Mouse (Mus musculus) T-cell, adult 2 months (primary cell): Measurements from ENCODE around the gene Eprs.
A peak's percentile ranks its signal among the peaks of the same experiment; 100 is the strongest.

Source experiments
- DNase-seq: peaks from one replicate; pipeline ENCODE4 v3.0.0; 2022; ENCODE audit warnings: low spot score

Gene Eprs

GRCm38 (mm10) chr1:185358211-185358610, 4.6 kb upstream of the Eprs start:
- no peak for DNase-seq

GRCm38 (mm10) chr1:185363526-185364182, 810 bp downstream of the Eprs start:
- peak; percentile 26 for DNase-seq

- no peak for DNase-seq
Measured at GRCm38 (mm10) chr1:185364183-185364540, 1.3 kb downstream of the Eprs start.

GRCm38 (mm10) chr1:185367383-185367782, 4.5 kb downstream of the Eprs start:
- no peak for DNase-seq

- DNase-seq: no peak
Measured at GRCm38 (mm10) chr1:185369979-185370378, 7.1 kb downstream of the Eprs start.

GRCm38 (mm10) chr1:185376390-185376789, 13.5 kb downstream of the Eprs start:
- DNase-seq: no peak

GRCm38 (mm10) chr1:185377429-185377828, 14.6 kb downstream of the Eprs start:
- no peak for DNase-seq

GRCm38 (mm10) chr1:185401615-185402014, 38.8 kb downstream of the Eprs start:
- no peak for DNase-seq

- DNase-seq: no peak
Measured at GRCm38 (mm10) chr1:185404021-185404420, 41.2 kb downstream of the Eprs start.

GRCm38 (mm10) chr1:185405921-185406320, 43.1 kb downstream of the Eprs start:
- no peak for DNase-seq

- no peak for DNase-seq
Measured at GRCm38 (mm10) chr1:185409831-185410230, 47.0 kb downstream of the Eprs start.

- no peak for DNase-seq
Measured at GRCm38 (mm10) chr1:185418011-185418410, 55.2 kb downstream of the Eprs start.

- DNase-seq: no peak
Measured at GRCm38 (mm10) chr1:185419805-185420204, 57.0 kb downstream of the Eprs start.

- no peak for DNase-seq
Measured at GRCm38 (mm10) chr1:185420776-185421175, 57.9 kb downstream of the Eprs start.

- DNase-seq: no peak
Measured at GRCm38 (mm10) chr1:185426583-185426982, 63.7 kb downstream of the Eprs start.

GRCm38 (mm10) chr1:185430488-185430887, 67.6 kb downstream of the Eprs start:
- DNase-seq: no peak

GRCm38 (mm10) chr1:185431245-185431997, 68.6 kb downstream of the Eprs start:
- no peak for DNase-seq

GRCm38 (mm10) chr1:185431998-185432317, 69.1 kb downstream of the Eprs start:
- DNase-seq: no peak

GRCm38 (mm10) chr1:185433112-185433511, 70.3 kb downstream of the Eprs start:
- no peak for DNase-seq

- DNase-seq: no peak
Measured at GRCm38 (mm10) chr1:185438841-185439580, 76.2 kb downstream of the Eprs start.

GRCm38 (mm10) chr1:185441703-185442472, 79.0 kb downstream of the Eprs start:
- DNase-seq: no peak

GRCm38 (mm10) chr1:185448936-185449335, 86.1 kb downstream of the Eprs start:
- no peak for DNase-seq
